Mouse (Mus musculus): ENCODE measurements around the gene Gm29776.

The Gm29776 gene

GRCm38 (mm10) chr14:54709054-54709453 lies 10.4 kb upstream of the Gm29776 start:
- no peak for DNase-seq (ENCODE audit: low spot score)

DNA sequence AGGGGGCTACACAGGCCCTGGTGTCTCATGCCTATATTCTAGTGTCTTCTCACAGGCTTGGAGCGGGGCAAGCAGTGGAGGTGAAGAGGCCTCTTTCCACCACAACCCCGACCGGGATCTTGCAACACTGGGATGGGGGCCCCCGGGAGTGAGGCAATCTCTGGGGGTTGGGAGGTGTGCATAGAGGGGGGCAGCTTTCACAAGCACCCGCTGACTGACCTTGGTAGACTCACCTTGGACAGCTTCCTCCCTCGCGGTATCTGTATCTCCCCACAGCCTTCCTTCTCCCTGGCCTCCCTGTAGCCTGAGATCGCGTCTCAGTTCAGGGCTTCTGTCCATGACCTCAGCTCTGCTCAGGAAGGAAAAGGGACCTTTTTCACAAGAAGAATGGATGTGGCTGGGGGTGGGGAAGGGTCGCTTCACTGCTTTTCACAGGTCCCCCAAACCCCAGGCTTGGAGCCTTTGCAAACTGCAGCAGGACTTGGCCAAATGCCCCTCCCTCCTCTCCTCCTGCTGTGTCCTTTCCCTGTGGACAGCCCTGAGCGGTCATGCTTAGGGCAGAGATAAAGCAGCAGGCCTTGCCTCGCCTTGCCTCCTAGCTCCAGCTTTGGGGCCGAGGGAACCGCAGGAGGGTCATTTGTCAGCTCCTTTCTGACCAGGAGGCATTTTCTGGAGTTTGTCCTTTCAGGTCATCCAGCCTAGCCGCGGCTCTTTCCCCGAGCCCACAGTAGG lies 8.1 kb upstream of the Gm29776 start:
- DNase-seq (ENCODE audit: low spot score) = no peak

DNA sequence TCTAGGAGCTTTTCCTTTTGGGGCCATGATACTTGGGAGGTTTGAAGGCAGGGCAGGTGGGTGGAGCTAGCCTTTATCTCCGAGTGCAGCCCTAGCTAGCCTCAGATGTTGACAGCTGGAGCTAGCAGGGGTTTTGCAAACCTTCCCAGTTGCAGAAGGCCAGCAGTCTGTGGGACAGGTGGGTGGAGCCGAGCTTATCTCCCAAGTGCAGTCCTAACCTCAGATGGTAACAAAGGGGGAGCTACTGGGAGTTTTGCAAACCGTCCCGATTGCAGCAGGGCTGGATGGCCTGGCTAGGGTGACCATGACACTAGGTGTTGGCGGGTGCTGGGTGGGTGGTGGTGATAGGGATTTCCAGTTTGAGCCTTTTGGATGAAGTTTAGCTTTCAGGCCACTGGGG lies 7.2 kb upstream of the Gm29776 start:
- DNase-seq (ENCODE audit: low spot score) = no peak

- DNase-seq (ENCODE audit: low spot score) = no peak
These were observed 4.6 kb upstream of the Gm29776 start for GRCm38 (mm10) chr14:54703207-54703606.

- DNase-seq (ENCODE audit: low spot score) = peak; percentile 53
These were observed 2.7 kb upstream of the Gm29776 start for GRCm38 (mm10) chr14:54701298-54701697.

DNA sequence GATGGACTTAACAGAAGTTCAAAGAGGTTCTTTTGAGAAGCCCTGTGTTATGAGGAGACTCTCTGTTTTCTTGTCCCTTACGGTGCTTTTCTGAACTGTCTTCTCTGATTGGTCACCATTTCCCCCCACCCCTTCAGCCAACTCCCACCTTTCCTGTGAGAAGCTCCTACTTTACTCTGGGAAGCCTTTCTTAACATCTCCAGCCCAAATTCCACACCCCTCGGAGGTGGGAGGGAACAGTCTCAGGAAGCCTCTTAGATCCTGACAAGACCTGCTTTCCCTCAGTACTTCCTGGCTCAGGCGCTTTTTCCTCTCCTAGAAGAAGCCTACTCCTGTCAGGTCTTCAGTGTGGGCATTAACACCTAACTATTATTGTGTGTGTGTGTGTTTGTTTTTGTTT lies 953 bp upstream of the Gm29776 start:
- no peak for DNase-seq (ENCODE audit: low spot score)

- no peak for DNase-seq (ENCODE audit: low spot score)
These were observed 1.9 kb downstream of the Gm29776 start for GRCm38 (mm10) chr14:54696752-54697151.

DNA sequence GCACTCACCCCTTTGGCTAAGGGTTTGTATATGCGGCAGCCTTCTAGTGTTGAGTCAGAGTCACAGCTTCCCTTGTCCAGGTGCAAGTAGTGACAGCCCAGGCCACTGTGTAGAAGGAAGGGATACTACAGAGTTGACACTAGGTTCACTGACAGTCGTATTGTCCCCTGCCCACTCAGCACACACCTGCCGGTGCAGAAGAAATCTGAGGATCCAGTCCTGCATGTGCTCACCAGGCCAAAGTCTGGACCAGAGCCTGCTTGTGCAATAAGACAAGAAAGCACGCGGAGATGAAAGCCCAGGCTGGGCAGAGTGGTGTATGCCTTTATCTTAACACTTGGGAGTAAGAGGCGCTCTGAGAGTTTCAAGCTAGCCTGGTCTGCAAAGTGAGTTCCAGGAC lies 3.6 kb downstream of the Gm29776 start:
- no peak for DNase-seq (ENCODE audit: low spot score)

DNA sequence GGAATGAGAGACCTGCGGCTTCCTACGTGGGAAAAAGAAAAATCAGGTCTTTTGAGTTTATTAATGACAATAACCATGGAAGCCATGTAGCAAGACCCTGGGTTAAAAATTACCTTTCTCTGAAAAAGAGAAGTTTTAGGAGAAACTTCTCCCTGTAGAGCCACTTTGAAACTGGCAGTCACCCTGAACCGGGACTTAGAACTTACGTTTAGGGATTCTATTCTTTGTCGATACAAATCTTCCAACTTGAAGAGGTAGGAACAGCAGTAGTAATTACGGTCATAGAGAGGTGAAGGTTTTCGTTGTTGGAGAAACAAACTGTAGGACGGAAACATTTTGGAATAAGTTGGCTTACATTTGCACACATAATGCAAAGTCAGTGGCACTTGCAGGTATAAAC lies 11.4 kb downstream of the Gm29776 start:
- no peak for DNase-seq (ENCODE audit: low spot score)

GRCm38 (mm10) chr14:54686522-54687143 lies 12.0 kb downstream of the Gm29776 start, which contains the start of gene Acin1:
Gene Acin1 (minus strand): TSS chr14:54686931.
- DNase-seq (ENCODE audit: low spot score) = peak; percentile 99

- peak; percentile 89 for DNase-seq (ENCODE audit: low spot score)
These were observed 12.5 kb downstream of the Gm29776 start, which contains the start of gene 1700123O20Rik for GRCm38 (mm10) chr14:54686063-54686521. Gene 1700123O20Rik (plus strand): TSS chr14:54686216.

GRCm38 (mm10) chr14:54685471-54685870 lies 13.2 kb downstream of the Gm29776 start:
- no peak for DNase-seq (ENCODE audit: low spot score)

- no peak for DNase-seq (ENCODE audit: low spot score)
These were observed 16.2 kb downstream of the Gm29776 start for GRCm38 (mm10) chr14:54682396-54682795.

- no peak for DNase-seq (ENCODE audit: low spot score)
These were observed 19.9 kb downstream of the Gm29776 start for GRCm38 (mm10) chr14:54678657-54679304.

- no peak for DNase-seq (ENCODE audit: low spot score)
These were observed 22.3 kb downstream of the Gm29776 start for GRCm38 (mm10) chr14:54676290-54676689.

- no peak for DNase-seq (ENCODE audit: low spot score)
These were observed 24.3 kb downstream of the Gm29776 start for GRCm38 (mm10) chr14:54674317-54674716.

GRCm38 (mm10) chr14:54669381-54669780 lies 29.3 kb downstream of the Gm29776 start:
- DNase-seq (ENCODE audit: low spot score) = no peak

DNA sequence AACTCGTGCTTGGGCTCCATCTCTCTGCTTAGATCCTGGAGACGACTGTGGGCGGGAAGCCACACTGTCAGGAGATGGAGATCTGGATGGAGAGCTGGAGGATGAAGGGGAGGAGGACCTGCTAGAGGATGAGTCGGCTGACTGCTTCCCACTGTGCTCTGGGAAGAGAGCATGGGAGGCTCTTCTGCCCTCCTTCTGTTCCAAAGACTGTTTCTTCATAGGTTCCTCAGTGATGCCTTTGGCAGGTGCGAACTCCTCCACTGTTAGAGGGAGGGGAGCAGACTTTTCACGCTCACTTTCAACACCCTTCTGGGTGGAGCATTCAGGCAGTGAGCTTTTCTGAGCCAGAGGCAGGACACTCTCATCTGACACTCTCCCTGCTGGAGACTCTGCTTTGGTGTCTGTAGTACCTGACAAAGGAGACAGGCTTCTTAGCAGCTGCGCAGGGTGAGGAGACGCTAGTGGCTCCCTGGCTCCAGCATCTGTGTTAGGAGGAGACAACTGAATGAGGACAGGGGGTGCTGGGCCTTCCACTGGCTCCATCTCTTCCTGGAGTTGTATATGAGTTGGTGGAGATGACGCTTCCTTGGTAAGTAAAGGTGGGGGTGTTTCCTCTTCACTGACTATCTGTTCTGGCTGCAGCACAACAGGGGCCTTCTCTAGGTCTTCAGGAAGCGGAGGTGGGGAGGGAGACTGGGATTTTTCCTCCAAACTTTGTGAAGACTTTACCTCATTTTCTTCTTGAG lies 34.0 kb downstream of the Gm29776 start:
- DNase-seq (ENCODE audit: low spot score) = no peak

DNA sequence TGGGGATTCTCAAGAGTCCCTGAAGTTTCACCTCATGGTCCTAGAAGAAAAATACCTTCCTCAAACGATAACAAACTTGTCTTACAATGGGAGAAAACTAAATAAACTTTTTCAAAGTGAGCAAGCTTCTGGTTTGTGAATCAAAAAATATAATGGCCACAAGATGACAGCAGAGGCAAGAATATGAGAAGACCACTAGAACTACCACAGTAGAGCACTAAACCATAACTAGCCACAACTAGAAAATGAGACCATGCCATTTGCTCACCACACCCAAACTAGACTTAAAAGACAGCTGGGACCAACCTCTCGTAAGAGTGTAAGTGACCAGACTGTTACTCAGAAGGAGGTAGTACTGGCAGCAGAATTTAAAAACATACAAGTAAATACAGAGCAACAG lies 38.6 kb downstream of the Gm29776 start:
- no peak for DNase-seq (ENCODE audit: low spot score)

DNA sequence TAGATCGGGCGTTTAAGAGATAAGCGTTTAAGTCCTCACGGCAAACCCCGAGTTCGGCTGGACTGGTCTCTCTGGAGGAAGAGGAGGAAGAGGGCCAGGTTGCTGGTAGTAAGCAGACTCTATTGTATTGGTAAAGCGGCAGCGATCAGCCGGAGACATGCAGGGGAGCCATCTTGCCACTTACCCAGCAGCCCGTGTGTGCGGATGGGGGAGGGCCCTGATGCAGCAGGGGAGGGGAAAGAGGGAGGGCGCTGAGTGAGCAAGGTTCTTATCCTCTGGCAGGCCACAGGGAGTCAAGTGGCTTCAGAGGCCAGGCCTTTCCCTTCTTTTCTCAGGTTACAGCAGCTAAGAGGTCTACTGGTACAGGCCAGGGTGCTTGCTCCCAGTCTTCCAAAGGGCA lies 45.1 kb downstream of the Gm29776 start:
- DNase-seq (ENCODE audit: low spot score) = peak; percentile 76

GRCm38 (mm10) chr14:54652787-54653186 lies 45.8 kb downstream of the Gm29776 start:
- no peak for DNase-seq (ENCODE audit: low spot score)

- DNase-seq (ENCODE audit: low spot score) = no peak
These were observed 47.1 kb downstream of the Gm29776 start for GRCm38 (mm10) chr14:54651556-54651955.

All from testis, postnatal 14 days (tissue).